Mouse (Mus musculus): Measurements from ENCODE around the gene Zfp612. TPM values are rescaled to one million over a fixed set of nuclear protein-coding genes. Genes with fewer than 3 reads are reported as not detected.

Gene Zfp612
- polyA plus RNA-seq, 1 experiment from 2014 or later: 4.9 TPM

DNA sequence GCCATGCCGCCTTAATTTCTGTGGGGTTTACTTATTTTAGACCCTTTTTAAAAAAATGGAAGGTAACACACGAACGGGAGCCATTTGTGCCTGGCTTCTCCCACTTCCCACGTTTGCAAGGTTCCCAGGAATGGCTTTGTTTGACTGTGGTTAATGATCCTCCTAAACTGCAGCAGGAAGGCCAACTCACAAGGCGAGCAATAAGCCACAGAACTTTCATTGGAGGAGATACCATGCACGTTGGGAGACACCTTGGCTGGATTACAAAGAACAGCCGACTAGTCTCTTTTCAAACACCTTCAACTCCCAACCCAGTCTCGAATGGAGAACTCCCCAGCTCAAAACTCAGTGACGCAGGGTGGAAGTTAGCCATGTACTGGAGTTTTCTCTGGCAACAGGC is 15.4 kb upstream of the Zfp612 start:
- Histone ChIP-seq H3K27ac (ENCODE audit: low read length) (no peak overlapping the region), H3K9me3 (ENCODE audit: control insufficient read depth, low read length) (peaks cover 9% of the 10 kb centered on the region), H3K4me3 (ENCODE audit: low read length) (no peak overlapping the region), H3K27me3 (replicated peaks; ENCODE audit: control insufficient read depth, insufficient read depth, low read length) (no peaks in the 10 kb centered on the region), H3K36me3 (ENCODE audit: control insufficient read depth, insufficient read depth, low read length) (no peaks in the 10 kb centered on the region), H3K4me1 (ENCODE audit: control insufficient read depth, insufficient read depth, low read length) (no peaks in the 10 kb centered on the region), H3K9ac (ENCODE audit: low read depth, low read length) (no peak overlapping the region), H3K4me2 (ENCODE audit: low read depth, low read length) (no peak overlapping the region)
- 52% methylated on average over 9 of the region's 9 CpGs for WGBS
- ATAC-seq: no peak

DNA sequence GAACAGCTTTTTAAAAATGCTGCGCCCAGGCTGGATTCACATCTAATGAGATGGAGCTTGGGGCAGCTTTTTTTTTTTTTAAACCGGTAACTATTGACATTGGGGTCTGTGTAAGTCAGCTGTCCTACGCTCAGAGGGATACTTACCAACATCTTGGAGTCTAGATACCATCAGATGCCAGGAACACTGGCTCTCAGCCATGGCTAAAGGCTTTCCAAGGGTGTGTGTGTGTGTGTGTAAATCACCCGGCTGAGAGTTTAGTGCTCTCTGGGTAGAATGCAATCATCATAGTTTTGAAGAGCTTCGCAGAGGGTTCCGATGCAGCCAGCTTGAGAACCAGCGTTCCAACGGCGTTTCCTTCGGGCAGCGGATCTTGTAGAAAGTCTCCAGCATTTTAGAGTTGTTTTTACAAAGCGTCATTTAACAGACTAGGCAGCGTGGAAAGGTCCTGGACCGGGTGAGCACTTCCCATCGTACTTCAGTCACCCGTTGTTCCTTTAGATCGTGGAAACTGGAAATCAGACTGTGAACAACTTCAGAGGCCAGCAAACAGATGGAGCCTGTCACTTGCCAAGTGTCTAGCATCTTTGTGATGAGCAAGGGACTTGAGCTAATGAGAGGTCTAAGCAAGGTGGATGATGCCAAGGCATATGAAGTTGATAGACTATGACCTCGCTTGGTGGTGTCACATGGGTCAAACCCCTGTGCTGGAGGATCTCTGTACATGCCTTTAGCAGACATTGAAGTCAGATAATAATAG is 14.8 kb upstream of the Zfp612 start:
- H3K27me3 ChIP-seq (replicated peaks; ENCODE audit: control insufficient read depth, insufficient read depth, low read length): no peaks in the 10 kb centered on the region
- WGBS: 90% methylated on average over 18 of the region's 18 CpGs
- ATAC-seq: no peak
- H3K4me1 ChIP-seq (ENCODE audit: control insufficient read depth, insufficient read depth, low read length): no peaks in the 10 kb centered on the region
- H3K4me2 ChIP-seq (ENCODE audit: low read depth, low read length): no peak overlapping the region
- H3K27ac ChIP-seq (ENCODE audit: low read length): no peak overlapping the region
- H3K36me3 ChIP-seq (ENCODE audit: control insufficient read depth, insufficient read depth, low read length): no peaks in the 10 kb centered on the region
- no peak overlapping the region for H3K9ac ChIP-seq (ENCODE audit: low read depth, low read length)
- H3K4me3 ChIP-seq (ENCODE audit: low read length): no peak overlapping the region
- peaks cover 9% of the 10 kb centered on the region for H3K9me3 ChIP-seq (ENCODE audit: control insufficient read depth, low read length)

DNA sequence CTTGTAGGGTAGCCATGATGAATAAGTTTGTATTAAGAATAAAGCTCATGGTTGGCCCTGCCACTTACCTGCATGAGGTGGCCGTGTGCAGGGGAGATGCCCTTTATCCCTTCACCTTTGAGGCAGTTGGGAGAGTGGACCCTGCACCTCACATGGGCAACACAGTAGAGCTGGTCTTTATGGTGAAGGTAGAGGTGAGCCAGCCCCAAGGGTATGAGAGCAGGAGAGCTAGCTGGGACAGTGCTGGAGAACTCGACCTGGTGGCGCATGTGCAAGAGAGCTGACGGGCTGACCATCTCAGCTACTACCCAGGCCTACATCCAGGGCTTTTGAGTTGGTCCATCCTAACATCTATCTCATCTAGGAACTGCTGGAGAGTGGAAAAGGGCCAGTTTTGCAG is 13.9 kb upstream of the Zfp612 start:
- H3K4me1 ChIP-seq (ENCODE audit: control insufficient read depth, insufficient read depth, low read length): no peaks in the 10 kb centered on the region
- peaks cover 9% of the 10 kb centered on the region for H3K9me3 ChIP-seq (ENCODE audit: control insufficient read depth, low read length)
- H3K27ac ChIP-seq (ENCODE audit: low read length): no peak overlapping the region
- no peak overlapping the region for H3K9ac ChIP-seq (ENCODE audit: low read depth, low read length)
- WGBS: 90% methylated on average over 4 of the region's 4 CpGs
- H3K4me2 ChIP-seq (ENCODE audit: low read depth, low read length): no peak overlapping the region
- no peaks in the 10 kb centered on the region for H3K36me3 ChIP-seq (ENCODE audit: control insufficient read depth, insufficient read depth, low read length)
- no peak overlapping the region for H3K4me3 ChIP-seq (ENCODE audit: low read length)
- H3K27me3 ChIP-seq (replicated peaks; ENCODE audit: control insufficient read depth, insufficient read depth, low read length): no peaks in the 10 kb centered on the region
- ATAC-seq: no peak

DNA sequence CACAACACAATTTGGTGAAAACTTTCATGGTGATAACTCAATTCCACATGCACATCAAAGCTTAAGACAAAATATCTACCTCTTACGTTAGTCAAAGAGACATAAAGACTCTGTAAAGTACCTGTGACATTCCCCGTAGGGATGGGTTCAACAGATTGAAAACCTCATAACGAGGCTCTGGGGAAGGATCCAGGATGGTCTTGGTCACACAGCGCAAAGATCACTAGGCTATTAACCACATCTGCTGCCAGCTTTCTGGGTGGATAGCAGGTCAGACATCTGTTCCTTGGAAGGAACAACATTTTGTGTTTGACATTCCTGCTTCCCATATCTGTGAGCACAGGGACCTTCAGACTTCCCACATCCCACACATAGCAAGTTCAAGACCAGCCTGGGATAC is 9.8 kb upstream of the Zfp612 start:
- H3K27ac ChIP-seq (ENCODE audit: low read length): no peak overlapping the region
- no peaks in the 10 kb centered on the region for H3K36me3 ChIP-seq (ENCODE audit: control insufficient read depth, insufficient read depth, low read length)
- no peak overlapping the region for H3K4me3 ChIP-seq (ENCODE audit: low read length)
- H3K4me2 ChIP-seq (ENCODE audit: low read depth, low read length): no peak overlapping the region
- no peak for ATAC-seq
- WGBS: 81% methylated on average over 4 of the region's 4 CpGs
- no peak overlapping the region for H3K9ac ChIP-seq (ENCODE audit: low read depth, low read length)
- no peaks in the 10 kb centered on the region for H3K4me1 ChIP-seq (ENCODE audit: control insufficient read depth, insufficient read depth, low read length)
- no peaks in the 10 kb centered on the region for H3K27me3 ChIP-seq (replicated peaks; ENCODE audit: control insufficient read depth, insufficient read depth, low read length)
- no peaks in the 10 kb centered on the region for H3K9me3 ChIP-seq (ENCODE audit: control insufficient read depth, low read length)

DNA sequence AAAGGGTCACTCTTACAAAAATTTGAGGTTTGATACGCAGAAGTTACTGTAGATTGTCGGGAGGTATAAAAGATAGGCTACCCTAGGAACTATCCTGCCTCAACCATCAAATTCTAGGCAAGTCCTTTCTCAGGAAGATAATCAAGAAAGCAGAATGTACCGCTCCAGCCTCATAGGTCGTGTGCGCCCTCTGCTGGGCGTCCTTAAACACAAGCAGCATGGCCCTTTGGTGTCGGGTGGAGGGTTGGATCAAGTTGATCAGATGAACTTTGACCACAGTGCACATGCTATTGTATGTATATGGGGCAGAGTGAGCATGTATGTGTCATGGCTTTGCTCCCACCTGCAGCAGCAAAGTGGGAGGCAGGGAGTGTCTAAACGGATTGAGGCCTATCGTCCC is 7.9 kb upstream of the Zfp612 start:
- no peak overlapping the region for H3K4me2 ChIP-seq (ENCODE audit: low read depth, low read length)
- H3K4me1 ChIP-seq (ENCODE audit: control insufficient read depth, insufficient read depth, low read length): no peaks in the 10 kb centered on the region
- no peaks in the 10 kb centered on the region for H3K36me3 ChIP-seq (ENCODE audit: control insufficient read depth, insufficient read depth, low read length)
- H3K27me3 ChIP-seq (replicated peaks; ENCODE audit: control insufficient read depth, insufficient read depth, low read length): no peaks in the 10 kb centered on the region
- no peak overlapping the region for H3K9ac ChIP-seq (ENCODE audit: low read depth, low read length)
- H3K27ac ChIP-seq (ENCODE audit: low read length): no peak overlapping the region
- 13% methylated on average over 9 of the region's 9 CpGs for WGBS
- no peak overlapping the region for H3K4me3 ChIP-seq (ENCODE audit: low read length)
- no peaks in the 10 kb centered on the region for H3K9me3 ChIP-seq (ENCODE audit: control insufficient read depth, low read length)
- ATAC-seq: peak; percentile 63

DNA sequence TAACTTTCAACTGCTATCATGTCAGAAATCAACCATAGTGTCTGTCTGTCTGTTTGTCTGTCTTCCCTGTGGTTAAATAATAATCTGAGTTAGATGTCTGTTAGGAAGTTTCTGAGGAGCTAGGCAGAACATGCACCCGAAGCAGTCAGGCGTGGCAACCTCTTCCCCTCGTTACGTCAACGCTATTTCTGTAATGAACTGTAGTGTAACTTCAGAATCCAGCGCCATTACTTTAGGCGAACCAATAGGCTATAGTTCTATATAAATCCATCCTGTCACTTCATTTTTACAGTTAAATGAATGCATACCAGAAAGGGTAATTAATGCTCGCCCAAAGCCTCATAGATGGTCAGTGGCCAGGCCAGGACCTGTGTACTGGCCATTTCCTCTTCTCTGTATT is 5.0 kb upstream of the Zfp612 start:
- no peak overlapping the region for H3K4me2 ChIP-seq (ENCODE audit: low read depth, low read length)
- H3K27me3 ChIP-seq (replicated peaks; ENCODE audit: control insufficient read depth, insufficient read depth, low read length): no peaks in the 10 kb centered on the region
- H3K36me3 ChIP-seq (ENCODE audit: control insufficient read depth, insufficient read depth, low read length): no peaks in the 10 kb centered on the region
- no peaks in the 10 kb centered on the region for H3K9me3 ChIP-seq (ENCODE audit: control insufficient read depth, low read length)
- no peak overlapping the region for H3K9ac ChIP-seq (ENCODE audit: low read depth, low read length)
- 86% methylated on average over 8 of the region's 8 CpGs for WGBS
- H3K27ac ChIP-seq (ENCODE audit: low read length): no peak overlapping the region
- ATAC-seq: no peak
- H3K4me1 ChIP-seq (ENCODE audit: control insufficient read depth, insufficient read depth, low read length): no peaks in the 10 kb centered on the region
- no peak overlapping the region for H3K4me3 ChIP-seq (ENCODE audit: low read length)

DNA sequence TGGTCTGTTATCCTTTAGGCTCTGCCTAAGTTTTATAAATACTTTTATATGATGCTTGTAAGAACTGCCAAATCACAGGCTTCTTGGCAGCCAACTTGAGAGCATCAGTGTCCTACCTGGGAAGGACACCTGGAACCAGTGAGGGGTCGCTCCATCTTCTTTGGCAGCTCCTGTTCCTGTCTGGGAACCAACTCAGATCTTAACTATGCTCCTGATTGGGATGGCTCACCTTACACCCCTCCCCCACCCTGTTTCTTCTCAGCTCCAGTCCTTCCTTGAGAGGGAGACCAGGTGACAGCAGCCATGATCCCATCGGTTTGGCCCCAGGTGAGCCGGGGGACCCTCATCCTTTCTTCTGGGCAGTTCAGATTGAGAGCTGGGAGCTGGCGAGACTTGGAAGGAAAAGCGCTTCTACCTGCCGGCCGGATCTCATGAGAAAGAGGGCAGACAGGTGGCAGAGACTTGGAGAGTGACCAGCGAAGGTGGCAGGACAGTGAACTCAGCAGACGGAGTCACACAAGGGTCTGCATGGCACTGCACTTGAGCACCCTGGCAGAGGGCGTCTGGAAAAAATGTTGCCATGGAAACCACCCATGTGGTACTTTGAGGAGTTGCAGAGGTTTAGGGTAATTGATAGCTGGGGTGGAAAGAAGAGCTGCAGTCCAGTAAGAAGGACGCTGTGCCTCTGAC is 3.0 kb downstream of the Zfp612 start:
- Histone ChIP-seq H3K9ac (ENCODE audit: low read depth, low read length) (no peak overlapping the region), H3K36me3 (ENCODE audit: control insufficient read depth, insufficient read depth, low read length) (0 out of 2 replicates have a peak, but pooled peaks cover 4% of the 10 kb centered on the region), H3K4me3 (ENCODE audit: low read length) (no peak overlapping the region), H3K9me3 (ENCODE audit: control insufficient read depth, low read length) (no peaks in the 10 kb centered on the region), H3K4me2 (ENCODE audit: low read depth, low read length) (no peak overlapping the region), H3K27ac (ENCODE audit: low read length) (no peak overlapping the region), H3K27me3 (replicated peaks; ENCODE audit: control insufficient read depth, insufficient read depth, low read length) (no peaks in the 10 kb centered on the region), H3K4me1 (ENCODE audit: control insufficient read depth, insufficient read depth, low read length) (0 out of 2 replicates have a peak, but pooled peaks cover 2% of the 10 kb centered on the region)
- 75% methylated on average over 11 of the region's 11 CpGs for WGBS
- no peak for ATAC-seq

DNA sequence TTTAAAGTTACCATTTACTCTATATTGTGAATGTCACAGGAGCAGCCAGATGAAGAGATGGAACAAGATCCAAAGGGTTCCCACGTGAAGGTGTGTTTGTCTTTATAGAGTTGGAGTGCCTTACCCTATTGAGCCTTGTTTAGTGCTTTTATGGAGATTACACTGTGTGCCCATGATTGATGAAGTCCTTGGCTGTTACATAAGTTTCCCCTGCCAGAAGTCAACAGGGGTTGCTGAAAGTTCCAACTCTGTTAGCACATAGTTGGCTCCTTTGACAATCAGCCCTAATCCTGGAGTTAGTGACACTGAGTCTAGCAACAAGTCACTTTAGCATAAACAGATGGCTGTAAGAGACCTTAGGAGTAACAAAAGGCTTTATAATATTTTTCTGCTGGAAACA is 12.3 kb downstream of the Zfp612 start:
- ATAC-seq: no peak

DNA sequence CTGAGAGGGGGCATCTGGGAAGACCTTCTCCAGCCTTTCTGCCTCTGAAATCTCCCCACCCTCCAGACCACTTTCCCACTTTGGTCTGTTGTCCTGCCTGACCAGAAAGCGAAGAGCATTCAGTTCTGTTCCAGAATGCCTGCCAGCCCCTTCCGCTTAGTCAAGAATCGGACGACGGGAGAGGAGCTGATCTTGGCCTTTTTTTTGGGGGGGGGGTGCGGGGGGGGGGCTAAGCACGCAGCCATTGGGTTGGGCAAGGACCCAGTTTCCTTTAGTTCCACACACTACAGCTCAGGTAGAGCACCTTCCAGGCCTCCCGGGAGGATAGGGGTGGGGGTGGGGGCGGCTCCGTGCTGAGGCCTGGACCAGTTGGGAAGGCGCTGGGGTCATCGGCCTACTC is 21.4 kb downstream of the Zfp612 start, which contains the start of gene Gm21964:
Gene Gm21964, plus strand, starts transcription at position 301 of the 400 bp plus-strand sequence.
- Histone ChIP-seq H3K9ac (ENCODE audit: low read depth, low read length) (no peak within 1 kb of the TSS), H3K27me3 (replicated peaks; ENCODE audit: control insufficient read depth, insufficient read depth, low read length) (no peaks in the 10 kb centered on the region), H3K4me2 (ENCODE audit: low read depth, low read length) (no peak within 1 kb of the TSS), H3K27ac (ENCODE audit: low read length) (no peak within 1 kb of the TSS), H3K36me3 (ENCODE audit: control insufficient read depth, insufficient read depth, low read length) (no peaks in the 10 kb centered on the region), H3K4me1 (ENCODE audit: control insufficient read depth, insufficient read depth, low read length) (no peaks in the 10 kb centered on the region), H3K4me3 (ENCODE audit: low read length) (no peak within 1 kb of the TSS), H3K9me3 (ENCODE audit: control insufficient read depth, low read length) (no peaks in the 10 kb centered on the region)
- no peak for ATAC-seq
- 86% methylated on average over 12 of the region's 12 CpGs for WGBS

More for the DNA sequence above, 12.3 kb downstream of the Zfp612 start:
- peaks cover 12% of the 10 kb centered on the region; the same call in 1 of the 2 replicates for H3K9me3 ChIP-seq (ENCODE audit: control insufficient read depth, low read length)
- H3K4me2 ChIP-seq (ENCODE audit: low read depth, low read length): no peak overlapping the region
- H3K9ac ChIP-seq (ENCODE audit: low read depth, low read length): no peak overlapping the region
- no peaks in the 10 kb centered on the region for H3K4me1 ChIP-seq (ENCODE audit: control insufficient read depth, insufficient read depth, low read length)
- 41% methylated on average over 1 of the region's 1 CpGs for WGBS
- no peak overlapping the region for H3K27ac ChIP-seq (ENCODE audit: low read length)
- H3K36me3 ChIP-seq (ENCODE audit: control insufficient read depth, insufficient read depth, low read length): peaks cover 15% of the 10 kb centered on the region
- no peak overlapping the region for H3K4me3 ChIP-seq (ENCODE audit: low read length)
- no peaks in the 10 kb centered on the region for H3K27me3 ChIP-seq (replicated peaks; ENCODE audit: control insufficient read depth, insufficient read depth, low read length)
